Mouse (Mus musculus) ES-E14 (cell line): ENCODE results near the gene Psmb1. TPM values are rescaled to one million over a fixed set of nuclear protein-coding genes. Genes with fewer than 3 reads are reported as not detected.

Experiments used
- DNase-seq: peaks from one replicate; pipeline ENCODE4 v3.0.0-alpha.2; 2013; ENCODE audit warnings: low read depth, low spot score
- H3K27ac ChIP-seq: 2 replicates; pipeline ENCODE4 v1.5.1; 2012; ENCODE audit warnings: low read depth, mild to moderate bottlenecking, low read length, moderate library complexity, mixed read lengths; ENCODE audit not compliant: poor library complexity, insufficient read depth, severe bottlenecking
- H3K36me3 ChIP-seq: 2 replicates; pipeline ENCODE4 v1.6.1; 2012; ENCODE audit warnings: mild to moderate bottlenecking, low read length, moderate library complexity, mixed read lengths; ENCODE audit not compliant: control insufficient read depth, poor library complexity, insufficient read depth, severe bottlenecking
- H3K4me1 ChIP-seq, 2 experiments: fragments of 150-350 bp in 1 of 2; sonication (generic) in 1 of 2; 2 replicates each; pipeline ENCODE4 v1.6.1; 2012; ENCODE audit warnings: low read length in 2 of 2, mild to moderate bottlenecking in 1 of 2, mixed read lengths in 1 of 2; ENCODE audit not compliant: control insufficient read depth in 2 of 2, insufficient read depth in 2 of 2, poor library complexity in 1 of 2
- H3K4me3 ChIP-seq, 2 experiments: fragments of 150-350 bp in 1 of 2; sonication (generic) in 1 of 2; 2 replicates each; pipeline ENCODE4 v1.5.1; 2012; ENCODE audit warnings: low read length in 2 of 2, low read depth in 1 of 2, mild to moderate bottlenecking in 1 of 2, mixed read lengths in 1 of 2; ENCODE audit not compliant: insufficient read depth in 1 of 2, poor library complexity in 1 of 2, severe bottlenecking in 1 of 2
- H3K9ac ChIP-seq: 2 replicates; pipeline ENCODE4 v1.6.1; 2012; ENCODE audit warnings: low read depth, mild to moderate bottlenecking, low read length, mixed read lengths; ENCODE audit not compliant: poor library complexity, insufficient read depth, severe bottlenecking
- H3K9me3 ChIP-seq: fragments of 150-350 bp; sonication (generic); 2 replicates; pipeline ENCODE4 v1.6.1; 2012; ENCODE audit warnings: low read depth, mild to moderate bottlenecking, low read length; ENCODE audit not compliant: control insufficient read depth, insufficient read depth
- CHD2 ChIP-seq: IDR thresholded peaks from 2 replicates; pipeline ENCODE4 v1.6.1; 2014; ENCODE audit warnings: mild to moderate bottlenecking, low read depth, low read length, inconsistent platforms
- HCFC1 ChIP-seq: IDR thresholded peaks from 2 replicates; pipeline ENCODE4 v1.6.1; 2012; ENCODE audit warnings: low read length, inconsistent platforms, borderline replicate concordance; ENCODE audit not compliant: insufficient read depth
- MAFK ChIP-seq: IDR thresholded peaks from 2 replicates; pipeline ENCODE4 v1.6.1; 2014; ENCODE audit warnings: mild to moderate bottlenecking, low read depth, low read length, inconsistent platforms; ENCODE audit not compliant: insufficient read depth
- ZC3H11A ChIP-seq: IDR thresholded peaks from 2 replicates; pipeline ENCODE4 v1.6.1; 2012; ENCODE audit warnings: low read depth, mild to moderate bottlenecking, inconsistent platforms, low read length, borderline replicate concordance
- ZNF384 ChIP-seq: IDR thresholded peaks from 2 replicates; pipeline ENCODE4 v1.6.1; 2012; ENCODE audit warnings: low read depth, low read length, inconsistent platforms
- in situ Hi-C, 2 experiments: fragments of 600-800 bp; cut with MboI; formaldehyde crosslinking; loops; one replicate each; pipeline ENCODE4 v1.15.1; 2025; ENCODE audit warnings: low sequenced_read_pairs in 2 of 2, inconsistent platforms in 1 of 2; ENCODE audit not compliant: unreplicated experiment in 2 of 2
- total RNA-seq: library from RNA; depleted of rRNA; stranded (reverse); fragments of 300-350 nt; gene quantifications from 2 replicates; pipeline ENCODE4 v1.2.3, GENCODE M21; 2012

Psmb1 gene
- total RNA-seq, 1 experiment = 189 TPM

DNA sequence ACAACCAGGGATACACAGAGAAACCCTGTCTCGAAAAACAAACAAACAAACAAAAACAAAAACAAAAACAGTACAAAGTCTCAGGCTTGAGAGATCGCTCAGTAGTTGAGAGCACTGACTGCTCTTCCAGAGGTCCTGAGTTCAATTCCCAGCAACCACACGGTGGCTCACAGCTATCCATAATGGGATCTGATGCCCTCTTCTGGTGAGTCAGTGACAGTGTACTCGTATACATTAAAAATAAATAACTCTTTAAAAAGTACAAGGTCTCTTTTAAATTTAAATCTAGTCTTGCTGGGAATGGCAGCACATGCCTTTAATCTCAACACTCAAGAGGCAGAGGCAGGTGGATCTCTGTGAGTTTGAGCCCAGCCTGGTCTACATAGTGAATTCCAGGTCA, 26.9 kb downstream of the Psmb1 start:
- no peak overlapping the region for H3K27ac ChIP-seq
- in situ Hi-C loops = loop anchor here in 1 of 2 experiments (25.0 kb wide), 1 partner anchor 410 kb away; no protein-coding TSS in a partner anchor
- H3K9ac ChIP-seq = no peak overlapping the region
- no peaks in the 10 kb centered on the region for H3K4me1 ChIP-seq
- peaks cover 35% of the 10 kb centered on the region for H3K36me3 ChIP-seq
- DNase-seq = no peak
- H3K9me3 ChIP-seq = no peaks in the 10 kb centered on the region
- no peak for TF ChIP-seq ZNF384
- TF ChIP-seq CHD2 = no peak
- no peak for TF ChIP-seq HCFC1
- no peak for TF ChIP-seq MAFK
- TF ChIP-seq ZC3H11A = no peak
- no peak overlapping the region for H3K4me3 ChIP-seq

DNA sequence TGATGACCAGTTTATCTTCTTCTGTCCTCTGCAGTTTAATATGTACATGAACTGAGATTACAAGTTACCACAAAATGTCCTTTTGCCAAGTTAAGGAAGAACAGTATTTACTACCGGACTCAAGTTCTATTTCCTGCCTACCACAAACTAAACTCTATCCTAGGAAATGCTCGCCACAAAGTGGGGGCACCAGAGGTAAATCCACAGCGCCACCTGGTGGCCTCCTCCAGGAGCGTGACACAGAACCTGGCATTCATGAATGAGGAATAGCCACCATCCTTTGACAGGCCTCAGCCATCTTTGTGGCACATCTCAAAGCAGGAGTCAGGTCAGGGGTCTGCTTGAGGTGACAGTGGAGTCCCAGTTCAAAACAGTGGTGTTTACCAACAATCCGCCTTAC, 31.9 kb downstream of the Psmb1 start:
- DNase-seq = peak; percentile 68
- Histone ChIP-seq H3K27ac (no peak overlapping the region), H3K9ac (no peak overlapping the region), H3K9me3 (no peaks in the 10 kb centered on the region), H3K4me3 (no peak overlapping the region), H3K4me1 (no peaks in the 10 kb centered on the region), H3K36me3 (peaks cover 11% of the 10 kb centered on the region)
- no peak for TF ChIP-seq CHD2
- peak; percentile 94 for TF ChIP-seq ZC3H11A
- in situ Hi-C loops = loop anchor here in 1 of 2 experiments (25.0 kb wide), 1 partner anchor 405 kb away; no protein-coding TSS in a partner anchor

DNA sequence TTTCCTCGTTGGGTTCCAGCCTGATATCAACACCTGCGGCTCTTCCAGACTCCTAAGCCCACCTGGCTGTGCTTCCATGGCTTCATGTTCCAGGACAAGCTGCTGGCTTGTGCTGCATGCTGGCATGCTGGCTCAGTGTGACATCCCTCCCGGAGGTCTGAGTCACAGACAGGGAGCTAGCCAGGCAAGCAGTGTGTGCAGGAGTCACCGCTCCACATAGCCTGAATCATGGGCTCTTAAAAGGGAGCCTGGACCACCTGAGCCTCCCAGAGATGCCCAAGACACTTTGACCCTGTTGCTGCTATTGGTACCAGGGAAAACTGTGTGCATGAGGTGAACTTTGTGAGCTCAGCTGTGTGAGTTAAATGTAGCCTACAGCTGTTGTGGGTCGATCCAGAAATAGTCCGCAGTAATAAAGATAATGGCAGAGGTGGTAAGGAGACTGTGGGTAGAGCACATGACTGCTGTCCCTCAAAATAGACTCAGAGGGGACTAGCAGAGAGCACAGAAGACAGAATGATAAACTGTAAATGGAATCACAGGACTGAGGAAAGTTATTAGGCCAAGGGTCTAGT, 37.5 kb downstream of the Psmb1 start:
- Histone ChIP-seq H3K4me1 (no peaks in the 10 kb centered on the region), H3K9me3 (no peaks in the 10 kb centered on the region), H3K4me3 (no peak overlapping the region), H3K9ac (no peak overlapping the region), H3K27ac (no peak overlapping the region), H3K36me3 (peaks cover 3% of the 10 kb centered on the region; the same call in 1 of the 2 replicates)
- in situ Hi-C loops = loop anchor here in 1 of 2 experiments (25.0 kb wide), 1 partner anchor 400 kb away; no protein-coding TSS in a partner anchor
- no peak for DNase-seq
- TF ChIP-seq ZC3H11A (no peak), ZNF384 (no peak), CHD2 (no peak), HCFC1 (no peak), MAFK (no peak)

DNA sequence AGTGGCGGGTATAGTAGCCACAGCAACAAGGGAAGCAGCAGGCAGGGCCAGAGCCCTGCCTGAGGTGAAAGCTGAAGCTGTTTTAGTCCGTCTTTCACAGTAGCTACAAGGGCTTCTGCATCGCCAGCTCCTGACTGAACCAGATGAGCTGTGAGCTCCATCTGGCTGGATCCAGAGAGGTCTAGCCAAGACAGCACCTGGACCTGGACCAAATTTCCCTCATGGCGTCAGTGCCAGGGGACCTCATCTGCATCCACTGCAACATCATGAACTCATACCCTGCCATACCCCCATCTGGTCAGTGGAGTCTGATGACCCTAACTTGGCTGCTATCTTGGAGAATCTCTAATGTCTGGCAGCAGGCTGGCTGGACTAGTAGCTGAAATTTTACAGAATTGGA, 39.8 kb downstream of the Psmb1 start:
- no peak overlapping the region for H3K27ac ChIP-seq
- no peaks in the 10 kb centered on the region for H3K4me1 ChIP-seq
- TF ChIP-seq ZNF384 = no peak
- TF ChIP-seq HCFC1 = no peak
- TF ChIP-seq ZC3H11A = no peak
- no peak for TF ChIP-seq CHD2
- no peak for TF ChIP-seq MAFK
- H3K9ac ChIP-seq = no peak overlapping the region
- H3K9me3 ChIP-seq = no peaks in the 10 kb centered on the region
- H3K4me3 ChIP-seq = no peak overlapping the region
- H3K36me3 ChIP-seq = no peaks in the 10 kb centered on the region
- DNase-seq = no peak
- in situ Hi-C loops = loop anchor here in 1 of 2 experiments (25.0 kb wide), 1 partner anchor 397 kb away; no protein-coding TSS in a partner anchor

DNA sequence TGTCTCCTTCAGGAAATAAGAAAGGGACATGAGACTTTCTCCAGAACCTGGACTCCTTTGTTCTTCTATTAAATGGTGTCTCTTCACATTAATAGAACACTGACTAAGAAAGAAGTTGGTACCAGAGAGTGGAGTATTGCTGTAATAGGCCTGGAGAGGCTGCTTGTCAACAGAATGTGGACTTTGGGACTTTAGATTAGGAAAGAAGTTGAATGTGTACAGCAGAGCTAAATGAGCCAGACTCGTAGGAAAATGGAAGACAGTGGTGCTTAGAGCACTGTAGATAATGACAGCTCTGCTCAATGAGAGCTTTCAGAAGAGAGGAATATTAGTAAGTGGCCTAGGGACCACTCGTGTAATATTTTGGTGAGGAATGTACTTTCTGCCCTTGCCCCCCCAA, 43.0 kb downstream of the Psmb1 start:
- Histone ChIP-seq H3K9me3 (no peaks in the 10 kb centered on the region), H3K27ac (no peak overlapping the region), H3K9ac (no peak overlapping the region), H3K4me1 (no peaks in the 10 kb centered on the region), H3K4me3 (no peak overlapping the region), H3K36me3 (no peaks in the 10 kb centered on the region)
- TF ChIP-seq CHD2 = no peak
- no peak for TF ChIP-seq MAFK
- no peak for TF ChIP-seq ZC3H11A
- no peak for TF ChIP-seq HCFC1
- no peak for TF ChIP-seq ZNF384
- DNase-seq = no peak
- in situ Hi-C loops = loop anchor here in 1 of 2 experiments (25.0 kb wide), 1 partner anchor 394 kb away; no protein-coding TSS in a partner anchor
